Mouse (Mus musculus) embryonic facial prominence, embryonic 10.5 days (tissue): Measurements from ENCODE around the gene Olfr1243. TPM values are rescaled to one million over a fixed set of nuclear protein-coding genes. Genes with fewer than 3 reads are reported as not detected.
"Not testable (repeated sequence)": the region's sequence is repeated elsewhere in the genome, so short reads cannot be mapped to it uniquely, and the experiment has no call there.

Source experiments
- DNase-seq: peaks from one replicate; pipeline ENCODE4 v3.0.0-alpha.2; 2017; ENCODE audit warnings: low spot score
- H3K27ac ChIP-seq: fragments of 300-500 bp; sonication (generic); replicated peaks from 2 replicates; pipeline ENCODE4 v1.5.1; 2016; ENCODE audit warnings: mild to moderate bottlenecking
- H3K27me3 ChIP-seq: fragments of 300-500 bp; sonication (generic); replicated peaks from 2 replicates; pipeline ENCODE4 v1.6.1; 2016; ENCODE audit warnings: low read depth, mild to moderate bottlenecking; ENCODE audit not compliant: poor library complexity, severe bottlenecking
- H3K36me3 ChIP-seq: fragments of 300-500 bp; sonication (generic); replicated peaks from 2 replicates; pipeline ENCODE4 v1.6.1; 2016; ENCODE audit warnings: mild to moderate bottlenecking, moderate library complexity
- H3K4me1 ChIP-seq: fragments of 300-500 bp; sonication (generic); 2 replicates; pipeline ENCODE4 v1.6.1; 2016
- H3K4me3 ChIP-seq: fragments of 300-500 bp; sonication (generic); 2 replicates; pipeline ENCODE4 v1.5.1; 2016; ENCODE audit warnings: mild to moderate bottlenecking, moderate library complexity
- H3K9me3 ChIP-seq: fragments of 300-500 bp; sonication (generic); 2 replicates; pipeline ENCODE4 v1.6.1; 2016; ENCODE audit warnings: mild to moderate bottlenecking
- WGBS: fragments of 180-500 bp; shearing (Covaris S2); methylation state at CpG from one replicate; pipeline ENCODE4 v1.1.7; 2016; 5-methylcytosine and 5-hydroxymethylcytosine counted together
- polyA plus RNA-seq: library from polyadenylated mRNA; unstranded; fragments of >200 nt; fragmentation: Nextera tagmentation; extraction: Ambion mirVana; gene quantifications from 2 replicates; pipeline ENCODE4 v1.2.1, GENCODE M21; 2016

The Olfr1243 gene
- not detected in 2 replicates for polyA plus RNA-seq

- Histone ChIP-seq H3K4me1 (no peaks in the 10 kb centered on the region), H3K9me3 (no peaks in the 10 kb centered on the region), H3K36me3 (no peaks in the 10 kb centered on the region), H3K27me3 (no peaks in the 10 kb centered on the region), H3K27ac (no peak within 1 kb of the TSS), H3K4me3 (no peak within 1 kb of the TSS)
- no peak for DNase-seq
- 88% methylated on average over 1 of the region's 1 CpGs for WGBS
Observed at GRCm38 (mm10) chr2:89531387-89531786, at the start of gene Olfr1243. Gene Olfr1243, minus strand, starts transcription at chr2:89531487.

- Histone ChIP-seq H3K4me3 (no peak within 1 kb of the TSS), H3K27me3 (no peaks in the 10 kb centered on the region), H3K36me3 (no peaks in the 10 kb centered on the region), H3K4me1 (no peaks in the 10 kb centered on the region), H3K27ac (no peak within 1 kb of the TSS), H3K9me3 (no peaks in the 10 kb centered on the region)
- no peak for DNase-seq
- WGBS = 93% methylated on average over 1 of the region's 1 CpGs
Observed at GRCm38 (mm10) chr2:89578347-89578746, 47.1 kb upstream of the Olfr1243 start, which contains the start of gene Olfr1245. Gene Olfr1245, minus strand, starts transcription at chr2:89578447.

GRCm38 (mm10) chr2:89562706-89563105, 31.4 kb upstream of the Olfr1243 start:
- not testable (repeated sequence) for H3K4me1 ChIP-seq, DNase-seq, H3K9me3 ChIP-seq, H3K27me3 ChIP-seq, H3K36me3 ChIP-seq, H3K27ac ChIP-seq, H3K4me3 ChIP-seq
- WGBS = 60% methylated on average over 2 of the region's 2 CpGs

- H3K27me3 ChIP-seq = no peaks in the 10 kb centered on the region
- H3K27ac ChIP-seq = no peak overlapping the region
- WGBS = 61% methylated on average over 2 of the region's 2 CpGs
- no peaks in the 10 kb centered on the region for H3K4me1 ChIP-seq
- no peaks in the 10 kb centered on the region for H3K9me3 ChIP-seq
- H3K4me3 ChIP-seq = no peak overlapping the region
- DNase-seq = no peak
- H3K36me3 ChIP-seq = no peaks in the 10 kb centered on the region
Observed at GRCm38 (mm10) chr2:89544516-89544915, 13.2 kb upstream of the Olfr1243 start.

GRCm38 (mm10) chr2:89539923-89540322, 8.6 kb upstream of the Olfr1243 start:
- no peaks in the 10 kb centered on the region for H3K36me3 ChIP-seq
- no peak overlapping the region for H3K4me3 ChIP-seq
- H3K27me3 ChIP-seq = no peaks in the 10 kb centered on the region
- H3K4me1 ChIP-seq = no peaks in the 10 kb centered on the region
- WGBS = 78% methylated on average over 1 of the region's 1 CpGs
- H3K9me3 ChIP-seq = no peaks in the 10 kb centered on the region
- no peak overlapping the region for H3K27ac ChIP-seq
- DNase-seq = no peak

- H3K27me3 ChIP-seq = no peaks in the 10 kb centered on the region
- no peaks in the 10 kb centered on the region for H3K4me1 ChIP-seq
- DNase-seq = no peak
- no peak within 1 kb of the TSS for H3K27ac ChIP-seq
- no peaks in the 10 kb centered on the region for H3K36me3 ChIP-seq
- no peaks in the 10 kb centered on the region for H3K9me3 ChIP-seq
- no peak within 1 kb of the TSS for H3K4me3 ChIP-seq
- 85% methylated on average over 1 of the region's 1 CpGs for whole genome bisulfite sequencing
Observed at GRCm38 (mm10) chr2:89498235-89498634, 33.1 kb downstream of the Olfr1243 start, which contains the start of gene Olfr1242. Gene Olfr1242, minus strand, starts transcription at chr2:89498335.

GRCm38 (mm10) chr2:89487026-89487425, 44.3 kb downstream of the Olfr1243 start, which contains the start of gene Olfr1241:
Gene Olfr1241, minus strand, starts transcription at chr2:89487126.
- Histone ChIP-seq H3K4me1 (no peaks in the 10 kb centered on the region), H3K9me3 (no peaks in the 10 kb centered on the region)
- no peak for DNase-seq

More at GRCm38 (mm10) chr2:89487026-89487425, 44.3 kb downstream of the Olfr1243 start, which contains the start of gene Olfr1241:
- Histone ChIP-seq H3K4me3 (no peak within 1 kb of the TSS), H3K36me3 (no peaks in the 10 kb centered on the region), H3K27me3 (no peaks in the 10 kb centered on the region), H3K27ac (no peak within 1 kb of the TSS)

Other genes starting within 250 kb of the Olfr1243 start
- not detected in 2 replicates for gene Olfr1229, start 243.5 kb downstream of the Olfr1243 start, polyA plus RNA-seq
- gene Olfr1230, start 234.2 kb downstream of the Olfr1243 start, polyA plus RNA-seq = not detected in 2 replicates
- gene Olfr1231, start 224.4 kb downstream of the Olfr1243 start, polyA plus RNA-seq = not detected in 2 replicates
- not detected in 2 replicates for gene Olfr1232, start 201.8 kb downstream of the Olfr1243 start, polyA plus RNA-seq
- not detected in 2 replicates for gene Olfr1233, start 189.1 kb downstream of the Olfr1243 start, polyA plus RNA-seq
- gene Olfr1234, start 166.6 kb downstream of the Olfr1243 start, polyA plus RNA-seq = not detected in 2 replicates
- gene Olfr1238, start 121.8 kb downstream of the Olfr1243 start, polyA plus RNA-seq = not detected in 2 replicates
- gene Olfr1239, start 111.1 kb downstream of the Olfr1243 start, polyA plus RNA-seq = not detected in 2 replicates
- not detected in 2 replicates for gene Olfr1240, start 88.5 kb downstream of the Olfr1243 start, polyA plus RNA-seq
- not detected in 2 replicates for gene Olfr1241, start 44.4 kb downstream of the Olfr1243 start, polyA plus RNA-seq
- not detected in 2 replicates for gene Olfr1242, start 33.2 kb downstream of the Olfr1243 start, polyA plus RNA-seq
- gene Olfr1245, start 47.0 kb upstream of the Olfr1243 start, polyA plus RNA-seq = not detected in 2 replicates
- gene Olfr1246, start 61.7 kb upstream of the Olfr1243 start, polyA plus RNA-seq = not detected in 2 replicates
- not detected in 2 replicates for gene Olfr1247, start 82.6 kb upstream of the Olfr1243 start, polyA plus RNA-seq
- not detected in 2 replicates for gene Olfr1248, start 86.8 kb upstream of the Olfr1243 start, polyA plus RNA-seq
- not detected in 2 replicates for gene Olfr1249, start 103.5 kb upstream of the Olfr1243 start, polyA plus RNA-seq
- not detected in 2 replicates for gene Olfr1250, start 130.0 kb upstream of the Olfr1243 start, polyA plus RNA-seq
- gene Olfr1251, start 140.4 kb upstream of the Olfr1243 start, polyA plus RNA-seq = not detected in 2 replicates
- gene Olfr1252, start 193.5 kb upstream of the Olfr1243 start, polyA plus RNA-seq = not detected in 2 replicates
- not detected in 2 replicates for gene Olfr1253, start 225.6 kb upstream of the Olfr1243 start, polyA plus RNA-seq